Mouse (Mus musculus): ENCODE measurements around the gene Prr3. TPM values are rescaled to one million over a fixed set of nuclear protein-coding genes. Genes with fewer than 3 reads are reported as not detected.

Gene Prr3
- polyA plus RNA-seq (2017; shearing (Covaris generic)) = 38.7 TPM

DNA sequence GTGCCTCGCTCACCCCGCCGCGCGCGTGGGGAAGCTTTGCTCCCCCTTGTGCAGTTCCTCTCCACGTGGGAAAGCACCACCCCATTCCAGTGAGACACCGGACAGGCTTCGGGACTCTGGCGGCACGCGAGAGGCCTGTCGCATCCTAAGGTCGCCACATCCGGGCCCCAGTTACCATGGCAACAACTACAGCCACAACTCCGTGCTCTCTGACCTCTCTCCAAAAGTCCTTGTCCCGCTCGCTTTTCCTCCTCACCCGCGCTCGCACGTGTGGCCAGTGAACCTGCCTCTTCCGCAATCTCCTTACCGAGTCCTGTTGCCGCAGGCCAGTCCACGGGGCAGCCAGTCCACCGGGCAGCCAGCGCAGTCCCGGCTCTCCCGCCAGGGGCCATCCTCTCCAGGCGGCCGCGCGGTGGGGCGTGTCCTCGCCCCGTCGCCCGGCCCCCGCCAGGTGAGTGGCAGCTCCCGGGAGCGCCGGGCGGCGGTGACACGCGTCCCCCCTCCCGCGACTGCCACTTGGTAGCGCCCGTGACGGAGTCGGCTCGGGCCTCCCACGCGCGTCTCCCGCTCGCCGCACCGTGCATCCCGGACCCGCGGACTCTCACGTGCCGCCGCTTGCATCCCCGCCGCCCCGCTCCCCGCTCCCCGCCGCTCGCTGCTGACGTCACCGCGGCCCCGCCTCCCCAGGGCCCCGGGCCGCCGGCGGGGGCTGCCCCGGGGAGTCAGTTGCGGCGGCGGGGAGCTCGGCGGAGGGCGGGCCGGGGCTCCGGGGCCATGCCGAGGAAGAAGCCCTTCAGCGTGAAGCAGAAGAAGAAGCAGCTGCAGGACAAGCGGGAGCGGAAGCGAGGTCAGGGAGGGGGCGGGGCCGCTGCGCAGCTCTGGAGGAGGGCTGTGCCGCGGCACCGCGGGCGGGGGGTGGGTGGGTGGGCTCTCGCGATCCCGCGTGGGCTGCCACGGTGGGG lies at the start of gene Prr3, which contains the start of gene Gnl1:
TSS of gene Prr3 (minus strand) at position 836 of the 962 bp plus-strand sequence.
TSS of gene Gnl1 (plus strand) at position 451 of the 962 bp plus-strand sequence.

DNA sequence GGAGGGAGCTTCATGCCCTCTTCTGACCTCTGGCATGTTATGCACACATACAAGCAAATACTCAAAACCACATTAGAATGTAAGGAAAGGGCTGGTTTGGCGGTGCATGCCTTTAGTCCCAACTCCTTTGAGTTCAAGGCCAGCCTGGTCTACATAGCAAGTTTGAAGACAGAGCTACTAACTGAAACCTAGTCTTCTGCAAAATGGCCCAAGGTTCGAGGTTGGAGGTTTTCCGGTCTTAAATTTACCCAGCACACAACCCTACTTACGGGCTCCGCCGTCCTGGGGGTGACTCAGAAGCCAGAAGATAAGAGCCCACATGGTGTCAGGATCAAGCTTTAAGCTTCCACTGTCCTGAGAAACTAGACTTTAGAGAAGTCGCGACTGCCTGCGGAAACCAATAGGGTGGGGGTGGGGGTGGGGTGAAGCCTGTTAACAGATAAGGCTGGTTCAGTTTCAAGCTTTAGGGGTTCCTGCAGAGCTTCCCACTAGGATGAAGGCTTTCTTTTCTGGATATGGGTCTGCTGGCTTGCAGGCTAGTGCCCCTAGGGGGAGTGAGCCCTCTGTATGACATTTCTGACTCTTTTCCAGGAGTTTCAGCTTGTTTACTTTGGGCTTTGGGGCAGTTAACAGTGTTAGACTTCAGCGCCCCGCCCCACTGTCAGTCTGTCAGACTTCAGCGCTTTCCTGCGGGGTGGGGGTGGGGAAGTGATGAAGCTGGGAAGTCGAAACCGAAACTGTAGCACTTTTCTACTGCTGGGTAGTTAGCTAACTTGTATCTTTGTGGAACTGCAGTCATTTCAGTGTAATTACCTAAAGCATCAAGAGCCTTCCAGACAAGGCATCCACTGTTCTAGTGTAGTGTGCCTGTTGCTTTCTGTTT lies 40.4 kb upstream of the Prr3 start, which contains the start of gene H2-T24:
TSS of gene H2-T24 (minus strand) at position 370 of the 883 bp plus-strand sequence.

DNA sequence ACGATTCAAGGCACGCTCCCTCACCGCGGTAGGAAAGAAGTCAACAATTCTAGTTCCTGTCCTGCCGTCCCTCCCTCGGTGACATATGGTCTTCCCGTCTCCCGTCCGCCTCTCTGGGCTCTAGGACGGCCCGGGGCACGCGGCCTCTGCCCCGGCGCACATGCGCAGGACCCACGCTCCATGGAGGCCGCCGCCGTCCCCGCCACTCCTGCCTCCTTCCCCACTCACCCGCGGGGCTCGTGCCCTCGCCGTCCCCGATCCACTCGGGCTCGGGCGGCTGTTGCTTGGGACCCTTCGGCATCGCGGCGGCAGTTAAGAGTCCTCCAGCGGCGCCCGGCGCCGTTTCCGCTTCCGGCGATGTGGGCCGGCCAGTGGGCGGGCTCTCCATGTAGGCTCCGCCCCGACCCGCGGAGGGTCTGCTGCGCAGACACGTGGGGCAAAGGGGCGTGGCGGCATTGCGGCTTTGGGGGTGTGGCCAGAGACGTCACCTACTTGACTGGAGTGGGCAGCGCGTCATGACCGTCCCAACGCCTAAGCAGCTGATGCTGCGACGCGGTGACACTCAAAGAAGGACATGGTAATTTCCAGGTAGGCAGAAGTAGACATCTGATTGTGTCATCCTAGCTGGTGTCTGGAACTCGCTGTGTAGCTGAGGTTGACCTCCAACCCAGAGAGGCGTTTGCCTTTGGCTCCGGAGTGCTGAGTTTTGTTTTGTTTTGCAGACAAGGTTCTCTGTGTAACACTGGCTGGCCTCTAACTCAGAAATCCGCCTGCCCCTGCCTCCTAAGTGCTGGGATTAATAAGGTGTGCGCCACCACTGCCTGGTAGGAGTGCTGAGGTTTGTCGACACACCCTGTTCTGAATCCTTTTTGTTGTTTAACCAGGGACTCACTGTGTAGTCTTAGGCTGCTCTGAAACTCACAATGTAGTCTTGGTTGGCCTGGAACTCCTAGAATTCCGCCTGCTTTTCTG lies 10.3 kb downstream of the Prr3 start, which contains the start of gene Abcf1:
TSS of gene Abcf1 (minus strand) at position 344 of the 972 bp plus-strand sequence.

Other genes starting within 250 kb of the Prr3 start
- 0.53 TPM for gene Ier3, start 158.6 kb downstream of the Prr3 start, polyA plus RNA-seq (2017; shearing (Covaris generic))
- 52.9 TPM for gene Flot1, start 157.0 kb downstream of the Prr3 start, polyA plus RNA-seq (2017; shearing (Covaris generic))
- 111 TPM for gene Tubb5, start 141.9 kb downstream of the Prr3 start, polyA plus RNA-seq (2017; shearing (Covaris generic))
- 12.9 TPM for gene Mdc1, start 138.7 kb downstream of the Prr3 start, polyA plus RNA-seq (2017; shearing (Covaris generic))
- gene Nrm, start 118.9 kb downstream of the Prr3 start, polyA plus RNA-seq (2017; shearing (Covaris generic)) = 27.5 TPM
- gene Ppp1r18, start 114.6 kb downstream of the Prr3 start, polyA plus RNA-seq (2017; shearing (Covaris generic)) = 592 TPM
- 62.8 TPM for gene Dhx16, start 100.4 kb downstream of the Prr3 start, polyA plus RNA-seq (2017; shearing (Covaris generic))
- 41.8 TPM for gene 2310061I04Rik, start 82.8 kb downstream of the Prr3 start, polyA plus RNA-seq (2017; shearing (Covaris generic))
- gene Atat1, start 70.2 kb downstream of the Prr3 start, polyA plus RNA-seq (2017; shearing (Covaris generic)) = 19.2 TPM
- 80.8 TPM for gene Mrps18b, start 63.8 kb downstream of the Prr3 start, polyA plus RNA-seq (2017; shearing (Covaris generic))
- gene Ppp1r10, start 63.8 kb downstream of the Prr3 start, polyA plus RNA-seq (2017; shearing (Covaris generic)) = 56.7 TPM
- 145 TPM for gene Abcf1, start 10.5 kb downstream of the Prr3 start, polyA plus RNA-seq (2017; shearing (Covaris generic))
- 70.7 TPM for gene Gnl1, start 385 bp downstream of the Prr3 start, polyA plus RNA-seq (2017; shearing (Covaris generic))
- 34.1 TPM for gene H2-T24, start 40.3 kb upstream of the Prr3 start, polyA plus RNA-seq (2017; shearing (Covaris generic))
- gene H2-T23, start 52.6 kb upstream of the Prr3 start, polyA plus RNA-seq (2017; shearing (Covaris generic)) = 666 TPM
- gene H2-T22, start 62.5 kb upstream of the Prr3 start, polyA plus RNA-seq (2017; shearing (Covaris generic)) = 225 TPM
- gene Gm6034, start 62.7 kb upstream of the Prr3 start, polyA plus RNA-seq (2017; shearing (Covaris generic)) = 0.13 TPM
- not detected for gene Gm11127, start 78.1 kb upstream of the Prr3 start, polyA plus RNA-seq (2017; shearing (Covaris generic))
- gene Gm19684, start 141.4 kb upstream of the Prr3 start, polyA plus RNA-seq (2017; shearing (Covaris generic)) = 0.91 TPM
- gene Gm7030, start 149.2 kb upstream of the Prr3 start, polyA plus RNA-seq (2017; shearing (Covaris generic)) = 0.26 TPM
- gene Gm8909, start 188.3 kb upstream of the Prr3 start, polyA plus RNA-seq (2017; shearing (Covaris generic)) = 7.7 TPM
- gene H2-T3, start 210.1 kb upstream of the Prr3 start, polyA plus RNA-seq (2017; shearing (Covaris generic)) = 0.59 TPM